Mouse (Mus musculus) limb, embryonic 15.5 days (tissue): ENCODE measurements around the gene Vsig8. TPM values are rescaled to one million over a fixed set of nuclear protein-coding genes. Genes with fewer than 3 reads are reported as not detected.

Experiments used
- ATAC-seq: fragments of 200-750 bp; cut with Nextera tagmentation; 2 replicates; pipeline ENCODE4 v1.8.0; 2017; ENCODE audit warnings: low read depth, moderate TSS enrichment; ENCODE audit not compliant: insufficient number of reproducible peaks, low FRiP score, low TSS enrichment
- H3K27ac ChIP-seq: fragments of 300-500 bp; sonication (generic); 2 replicates; pipeline ENCODE4 v1.5.1; 2015; ENCODE audit warnings: moderate library complexity, mild to moderate bottlenecking, inconsistent platforms
- H3K27me3 ChIP-seq: fragments of 300-500 bp; sonication (generic); 2 replicates; pipeline ENCODE4 v1.6.1; 2015; ENCODE audit warnings: inconsistent platforms
- H3K36me3 ChIP-seq: fragments of 300-500 bp; sonication (generic); 2 replicates; pipeline ENCODE4 v1.6.1; 2015; ENCODE audit warnings: inconsistent platforms
- H3K4me1 ChIP-seq: fragments of 300-500 bp; sonication (generic); 2 replicates; pipeline ENCODE4 v1.6.1; 2015; ENCODE audit warnings: inconsistent platforms
- H3K4me2 ChIP-seq: fragments of 300-500 bp; sonication (generic); 2 replicates; pipeline ENCODE4 v1.6.1; 2015; ENCODE audit warnings: mild to moderate bottlenecking, inconsistent platforms
- H3K4me3 ChIP-seq: fragments of 300-500 bp; sonication (generic); 2 replicates; pipeline ENCODE4 v1.5.1; 2015; ENCODE audit warnings: mild to moderate bottlenecking, inconsistent platforms
- H3K9ac ChIP-seq: fragments of 300-500 bp; sonication (generic); 2 replicates; pipeline ENCODE4 v1.6.1; 2015; ENCODE audit warnings: inconsistent platforms
- H3K9me3 ChIP-seq: fragments of 300-500 bp; sonication (generic); 2 replicates; pipeline ENCODE4 v1.6.1; 2016; ENCODE audit warnings: inconsistent platforms
- WGBS: fragments of 180-500 bp; shearing (Covaris S2); methylation state at CpG from one replicate; pipeline ENCODE4 v1.1.7; 2015; 5-methylcytosine and 5-hydroxymethylcytosine counted together
- polyA plus RNA-seq: library from polyadenylated mRNA; unstranded; fragments of >200 nt; fragmentation: Nextera tagmentation; extraction: Ambion mirVana; gene quantifications from 2 replicates; pipeline ENCODE4 v1.2.1, GENCODE M21; 2015

The Vsig8 gene
- polyA plus RNA-seq, 1 experiment from 2014 or later: 3.7 TPM

DNA sequence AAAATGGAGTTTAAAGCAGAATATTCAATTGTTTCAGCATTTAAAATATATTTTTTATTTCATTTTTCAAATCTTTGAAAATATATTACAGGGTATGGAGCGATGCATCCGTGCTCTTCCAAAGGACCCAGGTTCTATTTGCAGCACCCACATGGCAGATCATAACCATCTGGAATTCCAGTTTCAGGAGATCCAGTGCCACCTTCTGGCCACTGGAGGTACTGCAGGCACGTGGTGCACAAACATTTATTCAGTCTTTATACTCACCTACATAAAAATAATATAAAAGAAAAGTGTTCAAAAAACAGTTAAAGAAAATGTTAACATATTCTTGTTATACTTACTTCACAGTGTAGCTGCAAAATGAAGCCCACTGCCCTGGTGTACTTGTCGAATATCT, 37.7 kb upstream of the Vsig8 start:
- no peak overlapping the region for H3K4me2 ChIP-seq
- no peak for ATAC-seq
- no peaks in the 10 kb centered on the region for H3K9me3 ChIP-seq
- peaks cover 24% of the 10 kb centered on the region for H3K4me1 ChIP-seq
- 75% methylated on average over 4 of the region's 4 CpGs for WGBS
- no peak overlapping the region for H3K27ac ChIP-seq
- H3K27me3 ChIP-seq: no peaks in the 10 kb centered on the region
- no peak overlapping the region for H3K4me3 ChIP-seq
- no peaks in the 10 kb centered on the region for H3K36me3 ChIP-seq
- no peak overlapping the region for H3K9ac ChIP-seq

DNA sequence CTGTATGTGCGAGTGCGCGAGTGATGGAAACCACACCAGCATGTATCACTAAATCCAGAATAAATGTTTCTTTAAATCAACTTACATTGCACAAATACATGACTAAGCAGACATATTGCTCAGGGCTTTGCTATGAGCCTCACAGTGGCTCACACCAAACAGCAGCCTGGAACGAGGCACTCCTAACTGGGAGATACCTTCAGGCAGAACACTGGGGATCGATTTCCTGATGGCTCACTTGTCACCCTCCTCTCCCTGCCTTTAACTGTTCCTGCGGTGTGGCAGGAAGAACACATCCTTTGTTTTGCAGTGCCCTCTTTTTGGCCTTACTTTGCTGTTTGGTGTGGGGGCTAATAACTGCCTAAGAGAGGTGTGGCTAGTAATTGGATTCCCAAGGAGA, 36.1 kb upstream of the Vsig8 start:
- Histone ChIP-seq H3K4me1 (peaks cover 15% of the 10 kb centered on the region), H3K9ac (no peak overlapping the region), H3K4me3 (no peak overlapping the region), H3K4me2 (no peak overlapping the region), H3K9me3 (no peaks in the 10 kb centered on the region), H3K27ac (no peak overlapping the region), H3K27me3 (no peaks in the 10 kb centered on the region), H3K36me3 (no peaks in the 10 kb centered on the region)
- ATAC-seq: no peak
- WGBS: 64% methylated on average over 6 of the region's 6 CpGs

DNA sequence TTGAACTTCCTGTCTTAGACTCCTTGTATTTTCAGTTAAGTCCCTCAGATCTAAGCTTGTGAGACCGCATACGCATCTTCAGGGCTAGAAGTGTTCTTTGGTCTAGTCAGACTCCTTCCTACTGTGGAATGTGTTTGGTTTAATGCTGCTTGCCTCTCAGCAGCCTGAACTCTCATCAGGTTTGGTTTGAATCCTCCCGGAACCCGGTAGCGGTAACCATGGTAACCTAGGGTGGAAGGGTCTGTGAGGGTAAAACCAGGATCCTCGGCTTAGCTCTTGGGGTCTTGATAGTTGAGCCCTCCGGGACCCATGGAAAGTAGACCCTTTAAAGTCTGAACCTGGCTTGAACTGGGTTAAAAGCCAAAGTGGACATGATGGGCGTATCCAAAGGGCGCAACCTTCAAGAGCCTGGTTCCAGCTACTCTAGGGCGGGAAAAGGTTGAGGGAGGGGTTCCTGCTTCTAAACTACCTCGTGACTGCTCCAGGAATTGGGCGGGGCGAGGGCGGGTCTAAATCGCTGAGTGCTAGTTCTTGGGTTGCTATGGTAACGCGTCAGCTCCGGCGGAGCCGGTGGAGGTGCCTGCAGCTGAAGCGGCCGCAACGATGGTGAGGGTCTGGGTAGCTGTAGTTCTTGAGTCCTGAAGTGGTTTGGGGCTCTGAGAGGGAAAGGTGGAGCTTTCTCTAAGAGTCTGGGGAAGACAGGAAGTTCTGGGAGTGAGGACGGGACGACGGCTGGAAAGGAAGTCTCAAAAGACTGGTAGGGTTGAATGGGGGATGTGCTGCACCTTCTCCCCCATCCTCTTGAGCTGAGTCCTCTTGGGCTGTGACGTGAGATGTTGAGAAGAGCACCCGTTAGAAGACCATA, 34.9 kb upstream of the Vsig8 start, which contains the start of gene Cfap45:
Gene Cfap45 (plus strand): TSS at position 226 of the 865 bp plus-strand sequence.
- Histone ChIP-seq H3K9ac (no peak within 1 kb of the TSS), H3K27me3 (no peaks in the 10 kb centered on the region), H3K9me3 (no peaks in the 10 kb centered on the region), H3K27ac (no peak within 1 kb of the TSS), H3K4me3 (peak within 1 kb of the TSS; percentile 36), H3K4me1 (peaks cover 25% of the 10 kb centered on the region), H3K4me2 (peak within 1 kb of the TSS; percentile 53), H3K36me3 (no peaks in the 10 kb centered on the region)
- 3% methylated on average over 28 of the region's 28 CpGs for whole genome bisulfite sequencing
- ATAC-seq: peak; percentile 74

DNA sequence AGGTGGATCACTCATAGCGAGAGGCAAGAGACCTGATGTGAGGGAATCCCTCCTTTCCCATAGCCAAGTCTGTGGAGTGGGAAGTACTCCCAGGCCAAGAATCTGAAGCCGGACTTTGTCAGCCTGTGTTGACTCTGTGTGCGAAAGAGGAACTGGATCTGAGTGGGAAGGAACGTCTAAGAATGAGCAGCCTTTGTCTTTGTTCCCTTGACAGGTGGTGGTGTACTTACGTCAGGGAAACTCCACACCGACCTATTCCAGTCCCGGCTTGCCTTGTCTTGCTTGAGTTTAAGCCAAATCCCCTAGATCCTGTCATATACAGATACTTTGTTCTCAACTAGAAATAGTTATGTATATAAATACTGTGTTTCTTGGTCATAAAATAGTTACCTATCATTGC, 33.2 kb upstream of the Vsig8 start:
- H3K4me3 ChIP-seq: no peak overlapping the region
- 66% methylated on average over 7 of the region's 7 CpGs for WGBS
- H3K36me3 ChIP-seq: no peaks in the 10 kb centered on the region
- H3K4me2 ChIP-seq: no peak overlapping the region
- no peaks in the 10 kb centered on the region for H3K9me3 ChIP-seq
- H3K4me1 ChIP-seq: peaks cover 31% of the 10 kb centered on the region
- H3K9ac ChIP-seq: no peak overlapping the region
- no peak for ATAC-seq
- peaks cover 7% of the 10 kb centered on the region for H3K27me3 ChIP-seq
- H3K27ac ChIP-seq: no peak overlapping the region

DNA sequence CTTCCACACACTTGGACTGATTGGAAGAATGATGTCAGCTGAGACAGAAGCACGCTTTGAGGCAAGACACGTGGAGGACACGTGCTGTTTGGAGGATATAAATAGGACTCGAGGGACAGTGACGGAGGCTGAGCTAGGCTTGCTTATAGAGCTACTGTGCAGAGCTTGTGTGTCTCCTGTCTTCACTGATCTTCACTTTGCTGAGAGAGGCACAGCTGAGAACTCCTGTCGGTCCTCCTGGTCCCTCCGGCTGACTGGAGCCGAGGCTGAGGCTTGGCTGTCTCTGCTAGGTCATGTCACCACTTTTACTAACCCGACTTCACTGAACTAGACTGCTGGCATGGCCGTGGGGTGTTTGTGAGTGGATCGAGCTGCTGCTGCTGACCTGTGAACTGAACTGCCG, 32.0 kb upstream of the Vsig8 start:
- no peak for ATAC-seq
- 0 out of 2 replicates have a peak overlapping the region, but pooled peaks have one; percentile 0 for H3K27ac ChIP-seq
- peaks cover 32% of the 10 kb centered on the region for H3K4me1 ChIP-seq
- H3K27me3 ChIP-seq: peaks cover 13% of the 10 kb centered on the region
- 46% methylated on average over 12 of the region's 12 CpGs for WGBS
- no peak overlapping the region for H3K9ac ChIP-seq
- no peak overlapping the region for H3K4me3 ChIP-seq
- no peak overlapping the region for H3K4me2 ChIP-seq
- H3K9me3 ChIP-seq: no peaks in the 10 kb centered on the region
- no peaks in the 10 kb centered on the region for H3K36me3 ChIP-seq

DNA sequence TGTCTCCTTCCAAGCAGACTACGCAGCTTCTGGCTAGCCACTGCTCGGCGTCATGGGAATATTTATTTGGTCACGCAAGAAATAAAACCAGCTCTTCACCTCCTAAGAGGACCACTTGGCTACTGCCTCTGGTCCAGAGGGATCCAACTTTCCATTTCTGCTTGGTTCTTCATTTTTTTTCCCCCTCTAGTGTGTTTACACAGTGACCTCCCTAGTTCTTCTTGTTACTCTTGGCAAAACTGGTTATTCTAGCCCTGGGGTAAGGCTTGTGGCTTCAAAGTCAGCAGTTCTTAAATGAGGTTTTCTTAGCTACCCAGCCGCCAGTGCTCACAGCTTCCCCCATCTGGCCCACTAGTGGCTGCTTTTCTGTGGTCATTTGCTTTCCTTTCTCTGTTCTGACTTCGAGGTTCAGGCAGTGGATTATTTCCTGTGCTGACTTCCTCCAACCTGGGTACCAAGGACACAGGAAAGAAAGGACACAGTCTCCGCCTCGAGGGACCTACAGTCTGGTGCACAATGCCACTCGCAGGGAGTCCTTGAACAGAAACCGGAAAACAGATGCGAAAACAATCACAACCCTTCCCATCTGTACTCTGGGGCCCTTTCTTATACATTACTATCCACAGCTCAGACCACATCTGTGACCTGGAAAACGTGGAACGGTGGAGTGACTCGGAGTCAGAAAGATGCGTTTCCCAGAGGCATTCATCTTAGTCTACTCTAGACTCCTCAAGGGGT, 30.5 kb upstream of the Vsig8 start:
- WGBS: 27% methylated on average over 15 of the region's 15 CpGs
- Histone ChIP-seq H3K4me2 (0 out of 2 replicates have a peak overlapping the region, but pooled peaks have one; percentile 19), H3K27ac (peak overlapping the region; percentile 76), H3K4me1 (peaks cover 32% of the 10 kb centered on the region), H3K9ac (no peak overlapping the region), H3K36me3 (no peaks in the 10 kb centered on the region), H3K27me3 (peaks cover 13% of the 10 kb centered on the region), H3K9me3 (no peaks in the 10 kb centered on the region), H3K4me3 (no peak overlapping the region)
- ATAC-seq: peak; percentile 66

DNA sequence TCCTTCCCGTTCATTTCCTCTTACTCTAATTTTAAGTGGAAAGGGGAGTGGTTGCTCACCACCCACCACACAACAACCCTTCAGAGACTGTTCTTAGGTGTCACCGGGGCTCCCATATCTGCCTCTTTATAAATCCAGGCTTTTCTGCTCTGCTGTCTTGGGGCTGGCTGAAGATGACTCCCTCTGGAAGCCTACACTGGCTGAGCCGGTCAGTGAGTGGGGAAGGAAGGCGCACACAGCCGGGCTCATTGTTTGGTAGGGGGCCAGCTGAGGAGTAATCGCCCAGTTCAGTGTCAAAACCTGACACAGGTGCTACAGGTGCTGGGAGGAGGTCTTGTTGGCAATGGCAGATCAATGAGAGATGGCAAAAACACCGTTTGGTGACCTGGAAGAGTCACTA, 29.8 kb upstream of the Vsig8 start:
- H3K4me1 ChIP-seq: peaks cover 34% of the 10 kb centered on the region
- 59% methylated on average over 7 of the region's 7 CpGs for WGBS
- no peak for ATAC-seq
- no peak overlapping the region for H3K27ac ChIP-seq
- H3K4me2 ChIP-seq: no peak overlapping the region
- no peak overlapping the region for H3K4me3 ChIP-seq
- H3K9me3 ChIP-seq: no peaks in the 10 kb centered on the region
- H3K36me3 ChIP-seq: no peaks in the 10 kb centered on the region
- H3K27me3 ChIP-seq: peaks cover 13% of the 10 kb centered on the region
- H3K9ac ChIP-seq: no peak overlapping the region

DNA sequence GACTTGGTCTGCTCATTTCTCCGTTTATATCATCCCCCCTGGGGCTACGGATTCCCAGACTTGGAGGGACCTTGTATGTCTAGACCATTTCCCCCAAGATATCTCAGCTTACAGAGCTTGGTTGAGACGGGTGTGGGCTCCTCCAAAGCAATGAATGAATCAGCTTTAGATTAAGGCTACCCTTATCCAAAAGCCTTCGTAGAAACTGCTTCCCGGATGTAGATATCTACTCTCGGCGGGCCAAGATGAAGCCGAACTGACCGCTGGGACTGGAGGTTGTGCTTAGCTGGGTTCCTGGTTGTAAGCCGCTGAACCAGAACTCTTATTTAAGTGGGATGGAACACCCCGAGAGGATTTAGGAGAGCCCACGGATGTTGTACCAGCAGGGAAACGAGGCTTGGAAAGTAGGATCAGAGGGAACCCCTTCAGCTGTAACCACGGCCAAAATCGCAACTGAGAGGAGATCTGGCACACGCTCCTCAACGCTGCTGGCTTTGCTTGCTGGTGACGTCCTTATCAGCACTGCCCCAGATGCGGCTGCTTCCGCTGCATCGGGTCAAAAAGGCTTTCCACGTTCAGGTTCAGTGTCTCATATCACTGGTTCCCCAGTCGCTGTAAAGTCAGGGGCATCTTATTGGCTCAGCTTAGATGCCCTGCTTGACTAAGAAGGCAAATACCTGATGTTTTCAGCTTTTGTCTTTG, 29.2 kb upstream of the Vsig8 start:
- Histone ChIP-seq H3K4me2 (no peak overlapping the region), H3K36me3 (no peaks in the 10 kb centered on the region), H3K9ac (no peak overlapping the region), H3K4me1 (peaks cover 30% of the 10 kb centered on the region), H3K9me3 (no peaks in the 10 kb centered on the region), H3K27me3 (peaks cover 13% of the 10 kb centered on the region), H3K27ac (0 out of 2 replicates have a peak overlapping the region, but pooled peaks have one; percentile 27), H3K4me3 (no peak overlapping the region; the same call in 1 of the 2 replicates)
- ATAC-seq: no peak
- 71% methylated on average over 23 of the region's 23 CpGs for WGBS

DNA sequence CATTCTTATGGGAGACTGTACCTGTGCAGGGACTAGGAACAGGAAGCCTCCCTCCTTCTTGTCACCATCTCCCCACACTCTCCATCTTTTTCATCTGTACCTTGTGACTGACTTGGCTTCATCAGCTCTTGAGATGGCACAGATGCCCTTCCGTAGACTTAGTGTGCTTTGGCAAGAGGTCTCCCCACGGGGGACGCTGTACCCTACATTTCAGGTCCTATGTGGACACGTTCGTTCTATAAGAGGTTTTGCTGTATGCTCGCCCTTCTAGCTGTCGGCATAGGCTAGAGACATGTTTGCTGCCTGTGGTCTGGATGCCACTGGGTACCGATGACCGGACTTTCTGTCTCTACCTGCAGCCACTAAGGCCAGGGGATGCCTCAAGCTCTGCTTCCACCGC, 28.3 kb upstream of the Vsig8 start:
- Histone ChIP-seq H3K4me1 (peaks cover 29% of the 10 kb centered on the region), H3K4me3 (no peak overlapping the region), H3K9ac (no peak overlapping the region), H3K9me3 (no peaks in the 10 kb centered on the region), H3K4me2 (no peak overlapping the region), H3K36me3 (no peaks in the 10 kb centered on the region), H3K27ac (no peak overlapping the region), H3K27me3 (peaks cover 13% of the 10 kb centered on the region)
- no peak for ATAC-seq
- 92% methylated on average over 10 of the region's 10 CpGs for WGBS

DNA sequence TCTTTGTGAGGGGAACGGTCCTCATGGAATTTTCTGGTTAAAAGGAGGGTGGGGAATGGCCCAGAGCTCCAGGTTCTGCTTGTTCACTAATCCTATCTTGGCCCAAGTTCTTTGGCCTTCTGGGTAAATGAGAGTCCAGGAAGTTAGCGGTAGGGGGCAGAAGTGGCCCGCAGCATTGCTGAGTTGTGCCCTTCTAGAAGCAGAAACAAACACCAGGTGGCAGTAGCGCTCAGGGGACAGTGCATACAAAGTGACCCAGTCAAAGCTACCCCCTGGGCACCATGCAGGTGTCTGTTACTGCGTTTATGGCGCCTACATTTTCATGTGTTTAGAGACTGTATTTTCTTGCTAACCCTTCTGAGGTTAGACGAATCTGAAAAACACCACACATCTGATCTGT, 27.0 kb upstream of the Vsig8 start:
- Histone ChIP-seq H3K4me2 (no peak overlapping the region), H3K27me3 (peaks cover 13% of the 10 kb centered on the region), H3K9ac (no peak overlapping the region), H3K27ac (no peak overlapping the region), H3K9me3 (no peaks in the 10 kb centered on the region), H3K4me3 (no peak overlapping the region), H3K36me3 (no peaks in the 10 kb centered on the region), H3K4me1 (peaks cover 33% of the 10 kb centered on the region)
- WGBS: 5% methylated on average over 7 of the region's 7 CpGs
- ATAC-seq: no peak

DNA sequence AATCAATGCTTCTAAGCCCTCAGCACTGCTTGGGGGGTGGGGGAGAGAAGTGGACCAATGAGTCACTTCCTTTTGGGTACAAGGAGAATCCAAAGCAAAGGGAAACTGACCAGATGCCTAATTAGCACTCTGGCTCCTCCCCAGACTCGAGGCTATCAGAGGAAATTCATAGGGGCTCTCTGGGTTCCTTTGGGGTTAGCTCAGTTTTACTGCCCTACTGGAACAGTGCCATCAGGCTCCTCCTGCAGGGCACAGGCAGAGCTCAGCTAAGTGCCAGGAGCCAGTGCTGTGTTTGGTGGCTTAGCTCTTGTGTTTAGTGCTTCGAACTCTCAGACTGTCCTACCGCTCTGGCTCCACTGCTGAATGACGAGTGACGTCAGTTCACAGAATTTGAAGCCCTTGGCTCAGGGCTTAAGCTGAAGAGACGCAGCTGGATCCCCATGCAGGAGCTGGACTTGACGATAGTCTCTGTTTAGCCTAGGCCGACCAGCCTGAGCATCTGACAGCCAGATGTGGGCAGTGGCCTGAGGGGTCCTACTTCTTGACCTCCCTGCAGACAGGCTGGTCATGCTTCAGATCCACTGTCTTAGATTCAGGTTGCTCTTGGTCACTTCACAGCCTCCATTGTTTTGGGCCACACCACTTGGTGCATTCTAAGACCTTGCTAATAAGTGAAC, 25.1 kb upstream of the Vsig8 start:
- ATAC-seq: no peak
- H3K4me1 ChIP-seq: peaks cover 24% of the 10 kb centered on the region
- H3K9ac ChIP-seq: no peak overlapping the region
- H3K27me3 ChIP-seq: peaks cover 13% of the 10 kb centered on the region
- no peaks in the 10 kb centered on the region for H3K36me3 ChIP-seq
- H3K4me3 ChIP-seq: no peak overlapping the region
- 10% methylated on average over 8 of the region's 8 CpGs for WGBS
- H3K27ac ChIP-seq: no peak overlapping the region
- H3K9me3 ChIP-seq: no peaks in the 10 kb centered on the region
- no peak overlapping the region for H3K4me2 ChIP-seq
